Mouse (Mus musculus): ENCODE results near the gene Fuca1.

Fuca1 gene

GRCm38 (mm10) chr4:135920304-135921241 lies at the start of gene Fuca1:
Gene Fuca1, plus strand, starts transcription at chr4:135920735.
- peak; percentile 97 to 98 for DNase-seq

- DNase-seq = no peak
Observed at GRCm38 (mm10) chr4:135872015-135872414, 48.5 kb upstream of the Fuca1 start.

GRCm38 (mm10) chr4:135872589-135873391 lies 47.7 kb upstream of the Fuca1 start:
- DNase-seq = peak in 1 of 2 experiments; percentile 38

- peak; percentile 89 to 96 for DNase-seq
Observed at GRCm38 (mm10) chr4:135873526-135874202, 46.9 kb upstream of the Fuca1 start, which contains the start of gene Pnrc2. Gene Pnrc2, minus strand, starts transcription at chr4:135873850.

- no peak for DNase-seq
Observed at GRCm38 (mm10) chr4:135874564-135875535, 45.7 kb upstream of the Fuca1 start.

- no peak for DNase-seq
Observed at GRCm38 (mm10) chr4:135875546-135875945, 45.0 kb upstream of the Fuca1 start.

GRCm38 (mm10) chr4:135875991-135876582 lies 44.4 kb upstream of the Fuca1 start:
- DNase-seq = peak; percentile 80 to 86

- peak; percentile 76 to 86 for DNase-seq
Observed at GRCm38 (mm10) chr4:135876583-135877020, 43.9 kb upstream of the Fuca1 start.

- peak; percentile 44 to 53 for DNase-seq
Observed at GRCm38 (mm10) chr4:135877742-135878141, 42.8 kb upstream of the Fuca1 start.

GRCm38 (mm10) chr4:135879021-135879420 lies 41.5 kb upstream of the Fuca1 start:
- no peak for DNase-seq

GRCm38 (mm10) chr4:135880018-135880417 lies 40.5 kb upstream of the Fuca1 start:
- no peak for DNase-seq

GRCm38 (mm10) chr4:135880576-135880975 lies 40.0 kb upstream of the Fuca1 start:
- no peak for DNase-seq

GRCm38 (mm10) chr4:135882023-135882422 lies 38.5 kb upstream of the Fuca1 start:
- DNase-seq = no peak

GRCm38 (mm10) chr4:135883401-135883851 lies 37.1 kb upstream of the Fuca1 start:
- DNase-seq = peak in 1 of 2 experiments; percentile 34

- no peak for DNase-seq
Observed at GRCm38 (mm10) chr4:135883881-135884516, 36.5 kb upstream of the Fuca1 start.

- no peak for DNase-seq
Observed at GRCm38 (mm10) chr4:135884531-135884930, 36.0 kb upstream of the Fuca1 start.

- DNase-seq = no peak
Observed at GRCm38 (mm10) chr4:135885676-135886075, 34.9 kb upstream of the Fuca1 start.

GRCm38 (mm10) chr4:135886184-135886583 lies 34.4 kb upstream of the Fuca1 start:
- DNase-seq = no peak

GRCm38 (mm10) chr4:135888448-135889057 lies 32.0 kb upstream of the Fuca1 start:
- no peak for DNase-seq

Data from kidney, postnatal 4 days (tissue).